Mouse (Mus musculus) brain, adult 2 months (tissue): Measurements from ENCODE around the gene Slc44a3.

Source experiments
- DNase-seq: peaks from one replicate; pipeline ENCODE4 v3.0.0; 2011; ENCODE audit warnings: low read depth, low spot score

Slc44a3 gene

GRCm38 (mm10) chr3:121532176-121532575 is at the start of gene Slc44a3:
Gene Slc44a3, minus strand, starts transcription at chr3:121532404.
- DNase-seq: no peak

- DNase-seq: no peak
Observed at GRCm38 (mm10) chr3:121579880-121580549, 47.8 kb upstream of the Slc44a3 start.

GRCm38 (mm10) chr3:121579402-121579801 is 47.2 kb upstream of the Slc44a3 start:
- no peak for DNase-seq

GRCm38 (mm10) chr3:121578706-121579105 is 46.5 kb upstream of the Slc44a3 start:
- DNase-seq: no peak

GRCm38 (mm10) chr3:121577641-121578040 is 45.4 kb upstream of the Slc44a3 start:
- no peak for DNase-seq

- peak; percentile 18 for DNase-seq
Observed at GRCm38 (mm10) chr3:121577032-121577591, 44.9 kb upstream of the Slc44a3 start.

- DNase-seq: no peak
Observed at GRCm38 (mm10) chr3:121576367-121576766, 44.2 kb upstream of the Slc44a3 start.

- no peak for DNase-seq
Observed at GRCm38 (mm10) chr3:121574386-121574785, 42.2 kb upstream of the Slc44a3 start.

- DNase-seq: no peak
Observed at GRCm38 (mm10) chr3:121573858-121574257, 41.7 kb upstream of the Slc44a3 start.

- DNase-seq: no peak
Observed at GRCm38 (mm10) chr3:121571491-121571890, 39.3 kb upstream of the Slc44a3 start.

GRCm38 (mm10) chr3:121570623-121571022 is 38.4 kb upstream of the Slc44a3 start:
- peak; percentile 14 for DNase-seq

- DNase-seq: no peak
Observed at GRCm38 (mm10) chr3:121569767-121570166, 37.6 kb upstream of the Slc44a3 start.

GRCm38 (mm10) chr3:121569004-121569403 is 36.8 kb upstream of the Slc44a3 start:
- DNase-seq: no peak

GRCm38 (mm10) chr3:121567904-121568303 is 35.7 kb upstream of the Slc44a3 start:
- DNase-seq: no peak

- DNase-seq: no peak
Observed at GRCm38 (mm10) chr3:121567337-121567900, 35.2 kb upstream of the Slc44a3 start.

GRCm38 (mm10) chr3:121566901-121567300 is 34.7 kb upstream of the Slc44a3 start:
- DNase-seq: no peak

- no peak for DNase-seq
Observed at GRCm38 (mm10) chr3:121561803-121562202, 29.6 kb upstream of the Slc44a3 start.

- DNase-seq: no peak
Observed at GRCm38 (mm10) chr3:121560115-121560865, 28.1 kb upstream of the Slc44a3 start.

GRCm38 (mm10) chr3:121559406-121560114 is 27.4 kb upstream of the Slc44a3 start:
- DNase-seq: no peak

GRCm38 (mm10) chr3:121558861-121559260 is 26.7 kb upstream of the Slc44a3 start:
- no peak for DNase-seq

- DNase-seq: no peak
Observed at GRCm38 (mm10) chr3:121556304-121556703, 24.1 kb upstream of the Slc44a3 start.

- no peak for DNase-seq
Observed at GRCm38 (mm10) chr3:121553294-121553693, 21.1 kb upstream of the Slc44a3 start.
